Mouse (Mus musculus): Measurements from ENCODE around the gene Gm12248.

Gene Gm12248

GRCm38 (mm10) chr11:58033635-58034034 lies 59.3 kb downstream of the Gm12248 start:
- DNase-seq (ENCODE audit: low read depth, low spot score) = no peak

- no peak for DNase-seq (ENCODE audit: low read depth, low spot score)
Measured at GRCm38 (mm10) chr11:58031176-58031575, 61.8 kb downstream of the Gm12248 start.

- DNase-seq (ENCODE audit: low read depth, low spot score) = no peak
Measured at GRCm38 (mm10) chr11:58029869-58030268, 63.1 kb downstream of the Gm12248 start.

GRCm38 (mm10) chr11:58028981-58029380 lies 64.0 kb downstream of the Gm12248 start:
- DNase-seq (ENCODE audit: low read depth, low spot score) = no peak

- no peak for DNase-seq (ENCODE audit: low read depth, low spot score)
Measured at GRCm38 (mm10) chr11:58026860-58027259, 66.1 kb downstream of the Gm12248 start.

- no peak for DNase-seq (ENCODE audit: low read depth, low spot score)
Measured at GRCm38 (mm10) chr11:58026337-58026736, 66.6 kb downstream of the Gm12248 start.

GRCm38 (mm10) chr11:58025881-58026280 lies 67.1 kb downstream of the Gm12248 start:
- no peak for DNase-seq (ENCODE audit: low read depth, low spot score)

- DNase-seq (ENCODE audit: low read depth, low spot score) = no peak
Measured at GRCm38 (mm10) chr11:58024671-58025070, 68.3 kb downstream of the Gm12248 start.

GRCm38 (mm10) chr11:58024271-58024670 lies 68.7 kb downstream of the Gm12248 start:
- no peak for DNase-seq (ENCODE audit: low read depth, low spot score)

GRCm38 (mm10) chr11:58021618-58022017 lies 71.3 kb downstream of the Gm12248 start:
- no peak for DNase-seq (ENCODE audit: low read depth, low spot score)

- DNase-seq (ENCODE audit: low read depth, low spot score) = no peak
Measured at GRCm38 (mm10) chr11:58021095-58021494, 71.8 kb downstream of the Gm12248 start.

GRCm38 (mm10) chr11:58018701-58019100 lies 74.2 kb downstream of the Gm12248 start:
- DNase-seq (ENCODE audit: low read depth, low spot score) = no peak

GRCm38 (mm10) chr11:58018287-58018686 lies 74.6 kb downstream of the Gm12248 start:
- DNase-seq (ENCODE audit: low read depth, low spot score) = no peak

- no peak for DNase-seq (ENCODE audit: low read depth, low spot score)
Measured at GRCm38 (mm10) chr11:58017422-58017821, 75.5 kb downstream of the Gm12248 start.

- DNase-seq (ENCODE audit: low read depth, low spot score) = no peak
Measured at GRCm38 (mm10) chr11:58016371-58016770, 76.6 kb downstream of the Gm12248 start.

GRCm38 (mm10) chr11:58015339-58015738 lies 77.6 kb downstream of the Gm12248 start:
- no peak for DNase-seq (ENCODE audit: low read depth, low spot score)

- DNase-seq (ENCODE audit: low read depth, low spot score) = no peak
Measured at GRCm38 (mm10) chr11:58014604-58015003, 78.3 kb downstream of the Gm12248 start.
